Mouse (Mus musculus) naive thymus-derived CD4-positive, alpha-beta T cell, adult 5 months (primary cell): ENCODE results near the gene Gcnt7. TPM values are rescaled to one million over a fixed set of nuclear protein-coding genes. Genes with fewer than 3 reads are reported as not detected.

Source experiments
- polyA plus RNA-seq: library from polyadenylated mRNA; unstranded; fragments of 100-300 nt; shearing (Covaris generic); gene quantifications from one replicate; pipeline ENCODE4 v1.2.1, GENCODE M21; 2017

Gcnt7 gene
- polyA plus RNA-seq: 6.3 TPM

GRCm38 (mm10) chr2:172458496-172458895, at the start of gene Gcnt7:
Gene Gcnt7 (minus strand): TSS chr2:172458596.

DNA sequence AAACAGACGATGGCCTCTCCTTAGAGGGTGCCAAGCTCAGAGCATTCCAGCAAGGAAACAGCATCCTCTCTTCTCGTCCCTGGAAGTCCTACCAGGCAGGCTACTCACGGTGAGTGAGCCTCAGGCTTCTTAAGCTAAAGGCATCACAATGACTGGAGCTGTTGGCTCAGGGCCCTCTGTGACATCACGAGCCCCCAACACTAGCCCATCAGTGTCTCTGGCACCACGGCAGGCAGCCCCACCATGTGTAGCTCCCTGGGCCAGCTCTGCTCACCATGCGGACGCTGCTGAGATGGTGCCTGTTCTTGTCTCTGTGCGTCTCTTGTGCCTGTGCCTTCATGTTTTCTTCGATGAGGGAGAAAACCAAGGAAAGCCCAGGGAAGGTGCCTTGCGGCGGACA, 13.9 kb upstream of the Gcnt7 start, which contains the start of gene Fam209:
Fam209 (plus strand) TSS at position 203 of the 400 bp plus-strand sequence.

GRCm38 (mm10) chr2:172439843-172440639, 18.4 kb downstream of the Gcnt7 start, which contains the start of gene Rtf2:
Gene Rtf2 (plus strand): TSS chr2:172440556.

Other genes with a start within 250 kb of the Gcnt7 start
- not detected for gene Mc3r, start 210.1 kb downstream of the Gcnt7 start, polyA plus RNA-seq
- 13.9 TPM for gene Fam210b, start 113.0 kb downstream of the Gcnt7 start, polyA plus RNA-seq
- gene Aurka, start 88.1 kb downstream of the Gcnt7 start, polyA plus RNA-seq: 4.3 TPM
- 23.6 TPM for gene Cstf1, start 87.9 kb downstream of the Gcnt7 start, polyA plus RNA-seq
- 0.45 TPM for gene Cass4, start 64.8 kb downstream of the Gcnt7 start, polyA plus RNA-seq
- 70.7 TPM for gene Rtf2, start 18.0 kb downstream of the Gcnt7 start, polyA plus RNA-seq
- not detected for gene Fam209, start 13.9 kb upstream of the Gcnt7 start, polyA plus RNA-seq
- not detected for gene Tfap2c, start 91.0 kb upstream of the Gcnt7 start, polyA plus RNA-seq